Mouse (Mus musculus) erythroid progenitor cell, adult 5-6 weeks (primary cell): Measurements from ENCODE around the gene Noxred1. TPM values are rescaled to one million over a fixed set of nuclear protein-coding genes. Genes with fewer than 3 reads are reported as not detected.
"Not testable (repeated sequence)": the region's sequence is repeated elsewhere in the genome, so short reads cannot be mapped to it uniquely, and the experiment has no call there.

Source experiments
- ATAC-seq: replicated peaks from 2 replicates; pipeline ENCODE4 v1.8.0; 2016; ENCODE audit warnings: moderate number of reproducible peaks, mild to moderate bottlenecking, moderate TSS enrichment, inconsistent platforms; ENCODE audit not compliant: poor library complexity, low FRiP score, severe bottlenecking
- total RNA-seq, 2 experiments: library from RNA; stranded (forward) in 1 of 2; stranded (reverse) in 1 of 2; fragments of 150-400 nt in 1 of 2; fragments of 186-747, 209-891 nt in 1 of 2; gene quantifications; 2 replicates each; pipeline versions ENCODE4 v1.2.3 to v1.2.4; 2015 to 2017; ENCODE audit warnings: low replicate concordance in 2 of 2

Noxred1 gene
- total RNA-seq, 2 experiments from 2014 or later = not detected

DNA sequence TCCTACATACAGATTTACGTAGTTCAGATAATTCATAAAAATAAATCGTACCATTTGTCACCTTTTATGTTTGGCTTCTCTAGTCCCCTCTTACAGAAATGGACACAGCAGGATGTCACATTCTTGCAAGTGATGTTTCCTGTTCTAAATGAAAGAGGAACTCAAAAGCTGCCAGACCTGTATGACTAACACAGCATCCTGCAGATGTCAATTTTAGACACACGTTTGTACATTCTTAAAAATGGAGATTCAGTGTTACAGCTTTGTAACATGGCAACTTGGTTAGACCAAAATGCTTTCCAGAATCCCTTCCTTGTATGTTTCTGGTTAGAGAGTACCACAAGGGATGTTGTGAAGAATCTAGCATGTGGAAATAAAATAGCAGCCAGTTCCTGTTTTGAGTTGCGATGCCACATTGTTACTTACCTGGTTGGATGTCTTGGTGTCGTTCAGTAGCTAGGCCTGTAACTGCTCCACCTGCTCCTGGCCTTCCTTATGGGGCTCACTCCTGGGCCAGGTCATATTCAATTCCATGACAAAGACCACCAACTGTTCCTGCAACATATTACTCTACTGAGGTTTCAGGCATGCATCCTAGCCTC lies 1.5 kb downstream of the Noxred1 start:
- no peak for ATAC-seq

DNA sequence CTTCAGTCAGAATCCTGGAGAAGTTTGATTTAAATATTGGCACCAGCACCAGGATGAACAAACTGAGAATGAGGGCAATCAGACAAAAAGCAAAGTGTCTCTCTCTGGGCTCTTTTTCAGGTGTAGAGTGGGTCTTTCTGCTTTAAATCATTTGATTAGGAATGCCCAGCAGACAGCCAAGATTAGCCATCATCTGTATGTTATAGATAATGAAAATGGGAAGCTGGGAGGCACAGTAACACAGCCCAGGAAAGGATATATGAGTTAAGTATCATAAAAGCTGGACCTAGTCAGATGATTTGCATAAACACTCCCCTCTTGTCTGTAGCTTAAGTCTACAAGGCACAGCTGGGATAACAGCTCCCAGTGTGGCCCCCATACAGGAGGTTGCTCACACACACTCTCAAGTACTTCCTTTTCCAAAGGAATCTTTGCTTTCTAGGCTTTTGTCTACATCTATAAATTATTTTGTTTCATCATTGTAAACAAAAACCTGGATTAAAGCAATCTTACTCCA lies 8.1 kb downstream of the Noxred1 start:
- ATAC-seq = no peak

DNA sequence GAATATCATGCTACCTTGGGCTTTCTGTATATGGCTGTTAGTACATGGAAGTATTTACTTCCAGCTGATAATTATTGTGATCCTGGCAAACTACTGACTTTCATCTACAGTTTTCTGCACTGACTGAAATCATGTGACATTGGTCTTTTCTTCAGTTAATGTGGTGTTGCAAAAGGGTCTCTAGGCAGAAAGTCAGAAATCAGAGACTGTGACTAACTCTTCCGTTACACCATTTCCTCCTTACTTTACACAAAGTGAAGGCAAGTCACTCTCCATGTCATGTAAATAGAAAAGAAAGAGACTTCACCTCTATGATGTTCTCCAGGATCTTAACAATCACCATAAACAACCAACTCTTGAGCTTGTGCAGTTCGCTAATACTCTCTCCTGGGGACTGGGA lies 8.9 kb downstream of the Noxred1 start:
- no peak for ATAC-seq

DNA sequence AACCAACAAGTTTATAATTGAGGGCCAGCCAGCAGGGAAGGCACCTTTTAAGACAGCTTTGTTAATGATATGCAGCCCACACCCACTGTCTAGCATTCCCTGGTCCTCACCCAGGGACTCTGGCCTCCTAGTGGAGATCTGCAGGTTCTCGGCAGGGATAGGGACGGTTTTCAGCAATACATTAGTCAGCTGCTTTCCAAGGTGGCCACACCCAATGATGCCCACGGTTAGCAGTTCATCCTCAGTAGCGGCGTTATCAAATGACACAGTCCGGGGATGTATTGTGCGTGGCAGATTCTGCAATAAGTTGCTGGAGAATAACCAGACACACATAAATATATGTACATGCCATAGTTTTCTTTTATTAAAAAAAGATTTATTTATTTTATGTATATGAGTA lies 11.7 kb downstream of the Noxred1 start:
- no peak for ATAC-seq

DNA sequence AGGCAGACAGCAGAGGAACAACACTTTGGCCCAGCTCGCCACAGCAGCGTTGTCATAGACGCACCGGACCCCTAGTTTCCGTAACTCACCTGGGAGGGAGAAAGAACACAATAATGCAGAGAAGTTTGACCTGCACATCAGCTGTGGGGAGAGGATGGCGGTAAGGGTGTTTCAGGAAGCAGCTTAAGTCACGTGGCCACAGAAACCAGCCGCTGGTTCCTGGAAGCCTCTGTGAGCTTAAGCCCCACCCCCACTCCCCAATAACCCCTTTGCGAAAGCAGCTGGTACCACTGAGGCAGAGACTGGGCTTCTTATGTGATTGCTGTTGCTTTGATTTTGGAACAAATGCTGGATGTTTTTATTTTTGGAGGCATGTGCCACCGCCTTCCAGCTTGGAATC lies 13.6 kb downstream of the Noxred1 start:
- no peak for ATAC-seq

DNA sequence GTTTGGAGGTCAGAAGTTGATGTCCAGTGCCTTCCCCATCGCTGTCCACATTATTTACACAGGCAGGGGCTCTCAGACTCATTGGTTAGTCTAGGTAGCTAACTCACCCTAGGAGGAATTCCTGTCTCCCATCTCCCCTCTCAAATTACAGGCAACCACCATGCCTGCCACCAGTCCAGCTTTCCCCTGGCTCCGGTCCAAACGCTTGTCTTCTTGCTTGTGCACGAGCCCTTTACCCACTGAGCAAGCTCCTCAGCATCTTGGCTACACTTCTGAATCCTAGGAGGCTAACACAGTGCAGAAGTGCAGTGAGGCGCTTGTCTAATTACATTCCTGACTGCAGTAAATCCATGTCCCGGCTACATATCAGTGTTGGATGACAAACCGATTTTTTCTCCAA lies 19.2 kb downstream of the Noxred1 start:
- ATAC-seq = no peak

DNA sequence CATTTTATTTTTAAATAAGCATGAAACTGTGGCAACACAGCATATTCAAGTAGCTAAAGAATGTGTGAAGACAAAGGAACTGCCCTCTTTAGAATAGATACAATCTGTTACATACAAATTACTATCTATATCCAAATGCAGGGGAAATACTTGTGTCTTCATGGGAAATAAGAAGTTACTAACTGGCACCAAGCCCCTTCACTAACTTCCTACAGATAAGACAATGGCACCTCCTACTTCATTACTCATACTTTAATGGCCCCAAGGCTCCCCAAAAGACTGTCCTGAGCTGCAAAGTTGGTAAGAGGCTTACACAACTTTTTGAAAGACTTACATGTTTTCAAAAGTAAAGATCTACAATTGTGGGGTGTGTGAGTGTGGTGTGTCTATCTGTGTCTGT lies 20.9 kb downstream of the Noxred1 start:
- no peak for ATAC-seq

DNA sequence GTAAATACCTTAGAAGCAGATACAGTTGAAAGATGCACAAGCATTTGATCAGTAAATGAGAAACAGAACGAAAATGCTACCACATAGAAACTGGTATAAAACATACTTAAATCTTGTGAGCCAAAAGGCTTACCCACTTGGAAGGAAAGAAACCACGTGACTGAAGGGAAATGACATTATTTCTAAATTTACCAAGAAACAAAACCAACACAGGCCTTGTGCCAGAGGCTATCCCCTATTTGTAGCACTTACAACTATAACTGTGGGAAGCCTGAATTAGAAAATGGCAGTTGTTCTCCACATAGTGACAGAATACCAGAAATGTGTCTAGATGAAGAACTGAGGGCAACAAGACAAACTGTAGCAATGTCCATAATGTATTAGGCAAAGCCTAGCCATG lies 22.5 kb downstream of the Noxred1 start:
- ATAC-seq = no peak

DNA sequence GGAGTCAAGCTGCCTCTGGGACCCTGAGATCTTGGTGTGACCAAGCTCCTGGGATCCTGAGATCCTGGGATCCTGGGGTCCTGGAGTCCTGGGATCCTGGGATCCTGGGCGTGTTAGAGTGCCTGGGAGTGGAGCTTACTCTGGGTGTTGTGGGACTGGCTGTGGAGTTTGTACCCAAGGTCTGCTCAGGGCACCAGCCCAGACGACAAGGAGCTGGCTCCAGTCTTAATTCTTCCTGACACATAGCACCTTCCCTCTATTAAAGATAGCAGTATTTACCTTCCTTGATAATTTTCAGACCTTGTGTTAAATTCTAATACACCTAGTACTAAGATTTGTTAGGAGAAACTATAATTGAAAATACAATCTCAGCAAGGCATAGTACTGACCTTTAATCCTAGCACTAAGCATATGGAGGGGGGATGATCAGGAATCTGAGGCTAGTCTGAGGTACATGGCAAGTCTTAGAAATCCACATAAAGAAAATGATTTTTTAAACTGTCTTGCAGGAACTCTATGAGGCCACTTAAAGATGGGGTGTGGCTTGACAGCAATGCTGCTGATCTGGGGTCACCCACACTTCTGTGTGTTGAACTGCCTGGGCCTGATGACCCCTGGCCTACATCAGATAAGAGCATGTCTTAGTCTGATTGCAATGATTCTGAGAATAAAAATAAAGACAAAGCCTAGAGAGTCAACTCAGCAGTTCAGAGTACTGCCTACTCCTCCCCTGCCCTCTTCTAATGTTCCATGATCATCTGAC lies 25.5 kb downstream of the Noxred1 start:
- ATAC-seq = no peak

DNA sequence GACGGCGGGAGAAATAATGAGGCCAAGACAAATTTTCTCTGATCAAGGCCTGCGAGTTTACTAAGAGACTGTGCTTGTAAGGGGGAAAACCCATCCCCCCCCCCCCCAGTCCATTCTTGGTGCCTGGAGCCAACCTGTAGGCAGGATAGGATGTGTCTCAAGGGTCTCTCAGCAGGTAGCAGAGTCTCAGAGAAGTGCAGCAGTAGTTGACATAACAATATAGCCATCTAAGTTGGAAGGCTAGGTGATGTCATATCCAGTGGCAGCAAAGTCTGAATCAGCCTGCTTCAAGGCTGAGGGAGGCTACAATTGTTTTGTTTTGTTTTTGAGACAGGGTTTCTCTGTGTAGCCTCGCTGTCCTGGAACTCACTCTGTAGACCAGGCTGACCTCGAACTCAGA lies 32.7 kb downstream of the Noxred1 start:
- ATAC-seq = not testable (repeated sequence)

DNA sequence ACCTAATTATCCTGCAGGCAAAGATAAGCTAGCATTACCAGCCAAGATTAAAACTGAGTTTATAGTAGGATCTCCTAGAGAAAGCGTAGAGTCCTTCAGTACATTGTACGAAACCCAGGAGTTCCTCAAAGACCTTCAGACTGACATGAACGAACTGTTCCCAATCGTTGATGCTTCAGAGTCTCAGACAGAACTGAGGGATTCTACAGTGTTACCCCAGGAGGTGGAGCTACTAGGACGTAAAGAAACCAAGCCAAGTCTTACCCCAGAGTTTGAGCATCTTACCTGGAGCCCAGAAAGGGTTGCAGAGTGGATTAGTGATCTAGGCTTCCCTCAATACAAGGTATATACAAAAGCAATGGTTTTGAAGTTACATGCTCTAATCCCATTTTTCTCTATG lies 36.8 kb downstream of the Noxred1 start:
- no peak for ATAC-seq

DNA sequence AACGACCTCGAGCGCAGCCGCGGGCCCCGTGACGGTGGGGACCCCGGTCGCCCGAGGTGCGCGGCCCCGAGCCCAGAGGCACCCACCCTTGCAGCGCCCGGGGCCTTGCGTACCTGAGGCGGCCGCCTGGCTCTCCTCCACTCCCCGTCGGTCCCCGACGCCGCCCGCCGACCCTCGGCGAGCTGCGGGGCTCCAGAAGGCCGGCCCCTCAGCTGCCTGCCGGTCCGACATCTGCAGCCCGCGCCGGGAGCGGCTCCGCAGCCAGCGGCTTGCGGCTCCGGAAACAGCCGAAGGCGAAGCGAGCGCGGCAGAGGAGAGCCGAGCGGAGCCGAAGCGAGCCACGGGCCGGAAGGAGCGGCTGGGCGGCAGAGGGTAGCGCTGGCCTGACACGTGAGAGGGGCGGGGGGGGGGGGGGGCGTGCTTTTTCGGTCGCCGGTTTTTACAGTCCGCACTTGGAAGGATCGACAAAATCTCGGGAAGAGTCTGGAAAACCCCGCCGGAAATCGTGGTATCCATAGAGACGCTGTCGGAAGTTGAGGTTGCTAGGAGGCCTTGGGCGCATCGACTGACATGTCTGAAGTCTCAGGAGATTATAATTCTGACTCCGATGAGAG lies 38.5 kb downstream of the Noxred1 start, which contains the start of gene Tmed8:
Gene Tmed8, minus strand, starts transcription at position 482 of the 614 bp plus-strand sequence.
- peak; percentile 63; the same call in 1 of the 2 replicates for ATAC-seq

DNA sequence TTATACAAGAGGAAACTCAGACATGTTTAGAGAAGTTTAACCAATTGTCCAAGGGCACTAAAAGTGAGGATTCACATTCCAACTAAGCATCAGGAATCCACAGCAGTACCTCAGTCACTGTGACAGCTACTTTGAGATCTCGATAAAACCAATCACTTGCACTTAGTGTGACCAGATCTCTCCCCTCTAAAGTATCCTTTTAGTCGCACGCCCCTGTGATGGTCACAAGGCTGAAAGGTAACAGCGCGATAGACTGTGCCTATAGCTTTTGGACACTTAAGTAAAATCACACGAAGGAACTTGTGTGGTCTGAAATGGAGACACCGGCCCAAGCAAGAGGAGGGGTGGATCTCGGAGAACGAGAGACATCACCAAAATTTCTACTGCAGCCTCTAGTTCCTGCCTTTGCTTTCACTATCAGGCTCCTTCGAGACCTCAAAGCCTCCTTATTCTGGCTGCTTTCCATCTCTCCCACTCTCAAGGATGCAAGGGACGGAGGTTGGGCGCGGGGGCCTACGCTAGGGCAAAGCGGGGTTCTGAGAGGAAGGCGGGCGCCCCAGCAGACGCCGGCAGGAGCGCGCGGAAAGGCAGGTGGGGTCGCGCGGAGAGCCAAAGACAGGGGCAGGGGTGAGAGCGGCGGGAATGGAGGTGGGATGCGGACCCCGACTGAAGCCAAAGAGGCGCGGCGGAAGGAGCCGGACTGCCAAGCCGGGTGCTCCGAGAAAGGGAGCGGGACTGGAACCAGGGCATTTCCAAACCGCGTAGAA lies 39.1 kb downstream of the Noxred1 start, which contains the start of gene Samd15:
Gene Samd15, plus strand, starts transcription at position 518 of the 767 bp plus-strand sequence.
- no peak for ATAC-seq

DNA sequence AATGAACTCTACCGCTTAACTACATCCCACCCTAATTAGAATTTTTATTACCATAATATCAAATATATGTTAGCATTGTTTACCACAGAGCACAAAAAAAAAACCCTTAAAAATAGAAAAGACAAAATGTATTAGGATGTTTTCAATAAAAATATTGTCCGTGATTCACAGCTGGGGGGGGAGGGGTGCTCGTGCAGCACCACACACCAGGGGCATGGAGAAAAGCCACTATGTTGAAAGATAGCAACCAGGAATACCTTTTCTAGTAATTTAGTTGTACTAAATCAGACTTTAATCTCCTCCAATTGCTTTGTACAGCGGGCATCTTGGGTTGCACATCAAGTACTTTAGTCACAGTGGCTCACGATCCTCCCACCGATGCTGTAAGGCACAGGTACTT lies 39.7 kb downstream of the Noxred1 start:
- ATAC-seq = no peak

DNA sequence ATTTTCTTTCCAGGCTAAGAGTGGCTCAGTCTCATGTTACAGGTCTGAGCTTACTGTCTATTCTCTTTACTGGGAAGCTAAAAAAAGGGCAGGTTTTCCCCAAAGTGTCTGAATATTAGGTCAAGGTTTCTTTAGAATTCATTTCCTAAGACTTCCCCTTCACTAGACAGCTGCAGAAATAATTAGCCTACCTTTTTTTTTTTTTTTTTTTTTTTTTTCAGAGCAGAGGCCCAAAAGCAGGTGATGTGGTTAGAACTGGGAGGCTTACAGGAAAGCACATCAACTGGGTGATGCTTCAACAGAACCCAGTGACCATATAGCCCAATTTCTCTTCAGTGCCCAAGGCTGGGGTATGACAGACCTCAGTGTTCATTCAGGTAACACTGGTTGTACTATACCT lies 42.2 kb downstream of the Noxred1 start:
- ATAC-seq = no peak

DNA sequence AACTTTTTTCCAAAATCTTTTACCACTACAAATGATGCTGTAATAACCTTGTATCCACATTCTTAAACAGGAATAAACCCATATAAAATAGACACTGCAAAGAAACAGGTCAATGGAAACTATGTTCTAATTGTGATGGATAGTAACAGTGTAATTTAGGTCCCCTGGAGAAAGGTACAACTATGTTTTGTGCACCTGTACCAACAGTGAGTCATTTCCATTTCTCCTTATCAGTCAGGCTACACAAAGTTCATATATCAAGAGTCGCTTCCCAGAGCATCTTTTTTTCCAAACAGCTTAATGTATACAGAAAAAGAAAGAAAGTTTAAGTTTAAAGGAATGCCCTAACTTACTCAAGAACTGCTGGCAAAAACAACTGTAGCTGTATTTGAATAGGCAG lies 43.5 kb downstream of the Noxred1 start:
- no peak for ATAC-seq

DNA sequence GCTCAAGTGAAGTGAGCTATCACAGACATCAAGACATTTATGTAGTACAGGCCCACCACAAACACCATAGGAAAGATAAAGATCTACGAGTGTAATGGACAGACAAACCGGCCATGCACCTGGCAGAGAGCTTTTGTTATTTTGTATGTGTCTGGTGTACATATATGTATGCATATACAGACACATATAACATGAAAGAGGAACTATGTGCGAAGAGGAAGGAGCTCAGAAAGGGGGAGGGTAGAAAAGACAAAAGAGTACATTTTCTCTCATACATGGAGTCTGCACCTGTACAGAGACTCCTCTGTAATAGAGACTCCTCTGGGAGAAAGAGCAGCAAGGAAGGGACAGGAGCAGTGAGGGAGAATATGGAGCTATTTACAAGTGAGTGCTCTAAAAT lies 45.5 kb downstream of the Noxred1 start:
- no peak for ATAC-seq

DNA sequence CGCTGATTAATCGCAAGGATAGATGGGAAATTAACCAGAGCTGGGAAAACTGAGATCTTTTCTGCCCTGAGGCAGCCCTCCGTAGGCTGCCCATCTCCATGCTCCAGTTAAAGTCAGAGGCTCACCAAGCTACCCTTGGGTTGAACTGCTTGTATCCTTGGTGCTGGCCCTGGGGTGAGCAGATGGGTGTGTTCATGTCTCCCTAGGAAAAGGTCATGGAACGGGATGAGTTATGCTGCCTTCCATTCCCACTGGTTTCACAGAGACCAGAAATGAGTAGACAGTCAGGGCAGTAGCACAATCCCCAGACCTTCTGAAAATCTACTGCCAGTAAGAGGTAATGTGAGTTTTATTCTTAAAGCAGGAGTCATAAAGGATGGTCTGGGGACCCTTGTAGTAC lies 60.9 kb downstream of the Noxred1 start:
- no peak for ATAC-seq

DNA sequence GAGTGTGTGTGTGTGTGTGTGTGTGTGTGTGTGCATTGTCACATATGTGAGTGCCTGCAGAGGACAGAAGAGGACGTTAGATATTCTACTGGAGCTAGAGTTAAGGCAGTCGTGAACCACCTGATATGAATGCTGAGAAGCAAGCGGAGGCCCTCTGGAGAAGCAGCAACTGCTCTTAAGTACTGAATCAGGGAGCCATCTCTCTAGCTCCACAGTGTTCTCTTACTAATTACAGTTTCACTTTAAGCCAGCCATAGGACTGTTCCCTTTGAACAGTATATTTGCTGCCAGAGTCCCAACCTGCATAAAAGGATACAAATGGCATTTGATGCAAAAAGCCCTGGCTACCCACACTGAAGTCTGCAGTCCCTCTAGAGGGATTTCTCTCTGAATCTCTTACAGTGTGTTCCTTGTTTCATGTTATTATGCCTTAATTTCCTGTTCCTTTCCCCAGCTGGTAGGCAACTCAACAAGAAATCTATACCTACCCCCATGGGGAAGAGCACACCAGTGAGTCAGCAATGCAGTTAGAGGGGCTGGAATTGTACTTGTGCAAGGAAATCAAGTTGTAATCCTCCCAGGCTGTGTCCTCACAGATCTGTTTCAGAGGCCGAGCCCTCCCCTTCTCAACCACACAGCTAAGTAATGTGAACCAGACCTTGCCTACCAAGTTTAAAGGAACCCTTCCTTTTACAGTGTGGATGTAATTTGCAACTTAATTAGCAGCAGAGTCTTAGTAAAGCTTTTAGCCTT lies 63.2 kb downstream of the Noxred1 start:
- ATAC-seq = no peak
